Mouse (Mus musculus): ENCODE data around the gene Nubpl. TPM values are rescaled to one million over a fixed set of nuclear protein-coding genes. Genes with fewer than 3 reads are reported as not detected.

The Nubpl gene
- polyA plus RNA-seq, 1 experiment = 6.4 TPM

- Histone ChIP-seq H3K4me3 (ENCODE audit: insufficient read depth, poor library complexity, severe bottlenecking) (no peak overlapping the region), H3K79me2 (ENCODE audit: control insufficient read depth, insufficient read depth) (no peaks in the 10 kb centered on the region), H3ac (ENCODE audit: control insufficient read depth, insufficient read length, low read depth) (no peak overlapping the region), H3K27me3 (ENCODE audit: control insufficient read depth, insufficient read depth, insufficient read length) (no peaks in the 10 kb centered on the region), H3K36me3 (ENCODE audit: control insufficient read depth, insufficient read depth) (peaks cover 4% of the 10 kb centered on the region), H3K79me3 (ENCODE audit: low read depth) (no peaks in the 10 kb centered on the region)
- TF ChIP-seq MYOG (IDR thresholded peaks at IDR 0.05; ENCODE audit: control insufficient read depth, extremely low read depth, insufficient read length) = no peak
- TF ChIP-seq CEBPB (IDR thresholded peaks at IDR 0.05; ENCODE audit: low read depth) = no peak
- no peak for TF ChIP-seq FOSL1 (IDR thresholded peaks at IDR 0.05; ENCODE audit: insufficient read depth, low read length, poor library complexity, severe bottlenecking)
- TF ChIP-seq CTCF (IDR thresholded peaks at IDR 0.05; ENCODE audit: control insufficient read depth, insufficient read depth, insufficient read length) = no peak
- TF ChIP-seq MYOD1 (IDR thresholded peaks at IDR 0.05; ENCODE audit: control insufficient read depth, insufficient read length, low read depth) = no peak
- no peak for TF ChIP-seq MAX (IDR thresholded peaks at IDR 0.05)
- no peak for TF ChIP-seq USF1 (IDR thresholded peaks at IDR 0.05; ENCODE audit: low read depth)
Measured at GRCm38 (mm10) chr12:52308628-52309027, 211.1 kb downstream of the Nubpl start.

- Histone ChIP-seq H3K79me3 (ENCODE audit: low read depth) (no peaks in the 10 kb centered on the region), H3K79me2 (ENCODE audit: control insufficient read depth, insufficient read depth) (no peaks in the 10 kb centered on the region), H3ac (ENCODE audit: control insufficient read depth, insufficient read length, low read depth) (no peak overlapping the region), H3K27me3 (ENCODE audit: control insufficient read depth, insufficient read depth, insufficient read length) (no peaks in the 10 kb centered on the region), H3K36me3 (ENCODE audit: control insufficient read depth, insufficient read depth) (no peaks in the 10 kb centered on the region), H3K4me3 (ENCODE audit: insufficient read depth, poor library complexity, severe bottlenecking) (no peak overlapping the region)
- TF ChIP-seq MAX (IDR thresholded peaks at IDR 0.05) = no peak
Measured at GRCm38 (mm10) chr12:52314818-52315217, 217.3 kb downstream of the Nubpl start.

- no peaks in the 10 kb centered on the region for H3K79me3 ChIP-seq (ENCODE audit: low read depth)
Measured at GRCm38 (mm10) chr12:52317635-52318034, 220.1 kb downstream of the Nubpl start.

GRCm38 (mm10) chr12:52318426-52318825, 220.9 kb downstream of the Nubpl start:
- no peaks in the 10 kb centered on the region for H3K79me3 ChIP-seq (ENCODE audit: low read depth)
- H3ac ChIP-seq (ENCODE audit: control insufficient read depth, insufficient read length, low read depth) = no peak overlapping the region
- H3K79me2 ChIP-seq (ENCODE audit: control insufficient read depth, insufficient read depth) = no peaks in the 10 kb centered on the region
- H3K4me3 ChIP-seq (ENCODE audit: insufficient read depth, poor library complexity, severe bottlenecking) = no peak overlapping the region
- no peaks in the 10 kb centered on the region for H3K27me3 ChIP-seq (ENCODE audit: control insufficient read depth, insufficient read depth, insufficient read length)
- H3K36me3 ChIP-seq (ENCODE audit: control insufficient read depth, insufficient read depth) = no peaks in the 10 kb centered on the region
- TF ChIP-seq MAX (IDR thresholded peaks at IDR 0.05) (no peak), USF1 (IDR thresholded peaks at IDR 0.05; ENCODE audit: low read depth) (no peak), CEBPB (IDR thresholded peaks at IDR 0.05; ENCODE audit: low read depth) (no peak), MYOG (IDR thresholded peaks at IDR 0.05; ENCODE audit: control insufficient read depth, extremely low read depth, insufficient read length) (no peak), FOSL1 (IDR thresholded peaks at IDR 0.05; ENCODE audit: insufficient read depth, low read length, poor library complexity, severe bottlenecking) (no peak), MYOD1 (IDR thresholded peaks at IDR 0.05; ENCODE audit: control insufficient read depth, insufficient read length, low read depth) (no peak), CTCF (IDR thresholded peaks at IDR 0.05; ENCODE audit: control insufficient read depth, insufficient read depth, insufficient read length) (no peak)

More at GRCm38 (mm10) chr12:52317635-52318034, 220.1 kb downstream of the Nubpl start:
- TF ChIP-seq MAX (IDR thresholded peaks at IDR 0.05) (no peak), MYOG (IDR thresholded peaks at IDR 0.05; ENCODE audit: control insufficient read depth, extremely low read depth, insufficient read length) (no peak), MYOD1 (IDR thresholded peaks at IDR 0.05; ENCODE audit: control insufficient read depth, insufficient read length, low read depth) (no peak), CTCF (IDR thresholded peaks at IDR 0.05; ENCODE audit: control insufficient read depth, insufficient read depth, insufficient read length) (no peak), FOSL1 (IDR thresholded peaks at IDR 0.05; ENCODE audit: insufficient read depth, low read length, poor library complexity, severe bottlenecking) (no peak), CEBPB (IDR thresholded peaks at IDR 0.05; ENCODE audit: low read depth) (no peak), USF1 (IDR thresholded peaks at IDR 0.05; ENCODE audit: low read depth) (no peak)
- Histone ChIP-seq H3K79me2 (ENCODE audit: control insufficient read depth, insufficient read depth) (no peaks in the 10 kb centered on the region), H3ac (ENCODE audit: control insufficient read depth, insufficient read length, low read depth) (no peak overlapping the region), H3K27me3 (ENCODE audit: control insufficient read depth, insufficient read depth, insufficient read length) (no peaks in the 10 kb centered on the region), H3K4me3 (ENCODE audit: insufficient read depth, poor library complexity, severe bottlenecking) (no peak overlapping the region), H3K36me3 (ENCODE audit: control insufficient read depth, insufficient read depth) (no peaks in the 10 kb centered on the region)

- Histone ChIP-seq H3K36me3 (ENCODE audit: control insufficient read depth, insufficient read depth) (no peaks in the 10 kb centered on the region), H3K4me3 (ENCODE audit: insufficient read depth, poor library complexity, severe bottlenecking) (no peak overlapping the region), H3K79me3 (ENCODE audit: low read depth) (no peaks in the 10 kb centered on the region), H3ac (ENCODE audit: control insufficient read depth, insufficient read length, low read depth) (no peak overlapping the region), H3K27me3 (ENCODE audit: control insufficient read depth, insufficient read depth, insufficient read length) (no peaks in the 10 kb centered on the region), H3K79me2 (ENCODE audit: control insufficient read depth, insufficient read depth) (no peaks in the 10 kb centered on the region)
- TF ChIP-seq MAX (IDR thresholded peaks at IDR 0.05) (no peak), CTCF (IDR thresholded peaks at IDR 0.05; ENCODE audit: control insufficient read depth, insufficient read depth, insufficient read length) (no peak), CEBPB (IDR thresholded peaks at IDR 0.05; ENCODE audit: low read depth) (no peak), MYOG (IDR thresholded peaks at IDR 0.05; ENCODE audit: control insufficient read depth, extremely low read depth, insufficient read length) (no peak), MYOD1 (IDR thresholded peaks at IDR 0.05; ENCODE audit: control insufficient read depth, insufficient read length, low read depth) (no peak), FOSL1 (IDR thresholded peaks at IDR 0.05; ENCODE audit: insufficient read depth, low read length, poor library complexity, severe bottlenecking) (no peak)
Measured at GRCm38 (mm10) chr12:52319156-52319555, 221.6 kb downstream of the Nubpl start.

- H3K36me3 ChIP-seq (ENCODE audit: control insufficient read depth, insufficient read depth) = no peaks in the 10 kb centered on the region
- TF ChIP-seq MYOD1 (IDR thresholded peaks at IDR 0.05; ENCODE audit: control insufficient read depth, insufficient read length, low read depth) = no peak
- no peak for TF ChIP-seq MAX (IDR thresholded peaks at IDR 0.05)
- TF ChIP-seq CEBPB (IDR thresholded peaks at IDR 0.05; ENCODE audit: low read depth) = no peak
- no peak for TF ChIP-seq MYOG (IDR thresholded peaks at IDR 0.05; ENCODE audit: control insufficient read depth, extremely low read depth, insufficient read length)
- TF ChIP-seq USF1 (IDR thresholded peaks at IDR 0.05; ENCODE audit: low read depth) = no peak
- TF ChIP-seq FOSL1 (IDR thresholded peaks at IDR 0.05; ENCODE audit: insufficient read depth, low read length, poor library complexity, severe bottlenecking) = no peak
- TF ChIP-seq CTCF (IDR thresholded peaks at IDR 0.05; ENCODE audit: control insufficient read depth, insufficient read depth, insufficient read length) = no peak
- H3ac ChIP-seq (ENCODE audit: control insufficient read depth, insufficient read length, low read depth) = no peak overlapping the region
- H3K79me3 ChIP-seq (ENCODE audit: low read depth) = no peaks in the 10 kb centered on the region
- H3K79me2 ChIP-seq (ENCODE audit: control insufficient read depth, insufficient read depth) = no peaks in the 10 kb centered on the region
- no peak overlapping the region for H3K4me3 ChIP-seq (ENCODE audit: insufficient read depth, poor library complexity, severe bottlenecking)
- no peaks in the 10 kb centered on the region for H3K27me3 ChIP-seq (ENCODE audit: control insufficient read depth, insufficient read depth, insufficient read length)
Measured at GRCm38 (mm10) chr12:52328488-52328887, 231.0 kb downstream of the Nubpl start.

All from C2C12 (cell line).